Mouse (Mus musculus) ES-Bruce4 (cell line): Measurements from ENCODE around the gene Zfp212. TPM values are rescaled to one million over a fixed set of nuclear protein-coding genes. Genes with fewer than 3 reads are reported as not detected.
"Not testable (repeated sequence)": the region's sequence is repeated elsewhere in the genome, so short reads cannot be mapped to it uniquely, and the experiment has no call there.

Experiments used
- H3K27ac ChIP-seq: 2 replicates; pipeline ENCODE4 v1.5.1; 2012; ENCODE audit warnings: low read length, inconsistent platforms; ENCODE audit not compliant: insufficient read depth
- H3K27me3 ChIP-seq: 2 replicates; pipeline ENCODE4 v1.6.1; 2012; ENCODE audit warnings: mild to moderate bottlenecking, low read length, inconsistent platforms; ENCODE audit not compliant: control insufficient read depth, poor library complexity, insufficient read depth, severe bottlenecking
- H3K36me3 ChIP-seq: 2 replicates; pipeline ENCODE4 v1.6.1; 2012; ENCODE audit warnings: inconsistent platforms, mild to moderate bottlenecking, low read length, moderate library complexity; ENCODE audit not compliant: control insufficient read depth, poor library complexity, insufficient read depth, severe bottlenecking
- H3K4me1 ChIP-seq: one replicate; pipeline ENCODE4 v1.8.1; 2011; ENCODE audit warnings: low read length; ENCODE audit not compliant: control insufficient read depth, insufficient read depth
- H3K4me3 ChIP-seq: 2 replicates; pipeline ENCODE4 v1.5.1; 2011; ENCODE audit warnings: low read depth, mild to moderate bottlenecking, low read length
- H3K9ac ChIP-seq: 2 replicates; pipeline ENCODE4 v1.6.1; 2012; ENCODE audit warnings: low read depth, mild to moderate bottlenecking, inconsistent platforms; ENCODE audit not compliant: poor library complexity, severe bottlenecking
- H3K9me3 ChIP-seq: replicated peaks from 2 replicates; pipeline ENCODE4 v1.6.1; 2012; ENCODE audit warnings: mild to moderate bottlenecking, low read length, inconsistent platforms; ENCODE audit not compliant: control insufficient read depth, poor library complexity, insufficient read depth, severe bottlenecking
- CTCF ChIP-seq: IDR thresholded peaks from one replicate; pipeline ENCODE4 v1.8.1; 2011; ENCODE audit warnings: low read depth, low read length
- EP300 ChIP-seq: IDR thresholded peaks from 2 replicates; pipeline ENCODE4 v1.6.1; 2011; ENCODE audit warnings: low read depth, low read length; ENCODE audit not compliant: insufficient read depth
- POLR2A ChIP-seq: IDR thresholded peaks from one replicate; pipeline ENCODE4 v1.8.1; 2011; ENCODE audit warnings: low read length; ENCODE audit not compliant: insufficient read depth
- polyA plus RNA-seq: library from polyadenylated mRNA; stranded (reverse); fragments of >200 nt; gene quantifications from 2 replicates; pipeline ENCODE4 v1.2.4, GENCODE M21; 2011; ENCODE audit warnings: low read depth; ENCODE audit not compliant: missing spikeins, insufficient read depth, insufficient read length

Gene Zfp212
- polyA plus RNA-seq, 1 experiment, result 8.8 TPM

- H3K27ac ChIP-seq, result no peak overlapping the region
- no peaks in the 10 kb centered on the region for H3K36me3 ChIP-seq
- no peak overlapping the region for H3K9ac ChIP-seq
- TF ChIP-seq POLR2A (no peak), CTCF (peak; percentile 5)
- no peak overlapping the region for H3K4me3 ChIP-seq
- no peaks in the 10 kb centered on the region for H3K27me3 ChIP-seq
- no peaks in the 10 kb centered on the region for H3K4me1 ChIP-seq
- no peaks in the 10 kb centered on the region for H3K9me3 ChIP-seq
Observed at GRCm38 (mm10) chr6:47947388-47947787, 27.1 kb downstream of the Zfp212 start.

GRCm38 (mm10) chr6:47953191-47953726 lies 33.0 kb downstream of the Zfp212 start, which contains the start of gene Zfp956:
Zfp956 (plus strand) TSS chr6:47953390.
- Histone ChIP-seq H3K4me1 (no peaks in the 10 kb centered on the region), H3K27ac (no peak within 1 kb of the TSS), H3K27me3 (no peaks in the 10 kb centered on the region)

GRCm38 (mm10) chr6:47954425-47954824 lies 34.1 kb downstream of the Zfp212 start:
- Histone ChIP-seq H3K9me3 (no peaks in the 10 kb centered on the region), H3K36me3 (peaks cover 17% of the 10 kb centered on the region), H3K9ac (0 out of 2 replicates have a peak overlapping the region, but pooled peaks have one; percentile 79), H3K4me1 (no peaks in the 10 kb centered on the region), H3K27me3 (no peaks in the 10 kb centered on the region), H3K27ac (no peak overlapping the region), H3K4me3 (no peak overlapping the region)
- TF ChIP-seq CTCF (no peak), POLR2A (no peak), EP300 (no peak)

More at GRCm38 (mm10) chr6:47953191-47953726, 33.0 kb downstream of the Zfp212 start, which contains the start of gene Zfp956:
- TF ChIP-seq POLR2A (peak; percentile 62), CTCF (no peak)
- H3K36me3 ChIP-seq, result peaks cover 15% of the 10 kb centered on the region
- H3K4me3 ChIP-seq, result peak within 1 kb of the TSS; percentile 82
- H3K9me3 ChIP-seq, result no peaks in the 10 kb centered on the region
- peak within 1 kb of the TSS; percentile 79 for H3K9ac ChIP-seq

GRCm38 (mm10) chr6:47957816-47958215 lies 37.5 kb downstream of the Zfp212 start:
- H3K4me1 ChIP-seq, result no peaks in the 10 kb centered on the region
- H3K27ac ChIP-seq, result no peak overlapping the region
- H3K4me3 ChIP-seq, result no peak overlapping the region
- no peaks in the 10 kb centered on the region for H3K27me3 ChIP-seq
- H3K36me3 ChIP-seq, result peaks cover 21% of the 10 kb centered on the region
- no peak for TF ChIP-seq POLR2A
- no peak for TF ChIP-seq EP300
- TF ChIP-seq CTCF, result no peak
- no peak overlapping the region for H3K9ac ChIP-seq
- H3K9me3 ChIP-seq, result no peaks in the 10 kb centered on the region

- no peak overlapping the region for H3K4me3 ChIP-seq
- H3K9ac ChIP-seq, result no peak overlapping the region
- H3K4me1 ChIP-seq, result no peaks in the 10 kb centered on the region
- no peaks in the 10 kb centered on the region for H3K27me3 ChIP-seq
- H3K9me3 ChIP-seq, result no peaks in the 10 kb centered on the region
- TF ChIP-seq CTCF (no peak), EP300 (no peak), POLR2A (no peak)
- H3K27ac ChIP-seq, result no peak overlapping the region
- H3K36me3 ChIP-seq, result peaks cover 18% of the 10 kb centered on the region
Observed at GRCm38 (mm10) chr6:47960685-47961421, 40.6 kb downstream of the Zfp212 start.

GRCm38 (mm10) chr6:47963051-47963450 lies 42.8 kb downstream of the Zfp212 start:
- Histone ChIP-seq H3K9me3 (no peaks in the 10 kb centered on the region), H3K36me3 (peaks cover 6% of the 10 kb centered on the region; the same call in 1 of the 2 replicates), H3K4me1 (no peaks in the 10 kb centered on the region), H3K9ac (no peak overlapping the region), H3K27me3 (no peaks in the 10 kb centered on the region), H3K4me3 (no peak overlapping the region), H3K27ac (no peak overlapping the region)
- TF ChIP-seq EP300, result no peak

- not testable (repeated sequence) for H3K9ac ChIP-seq, H3K4me1 ChIP-seq, H3K27ac ChIP-seq, H3K4me3 ChIP-seq, H3K36me3 ChIP-seq, H3K27me3 ChIP-seq, H3K9me3 ChIP-seq
Observed at GRCm38 (mm10) chr6:47968166-47968565, 47.9 kb downstream of the Zfp212 start.
